Mouse (Mus musculus): ENCODE measurements around the gene Icmt.
A peak's percentile ranks its signal among the peaks of the same experiment; 100 is the strongest.

- TF ChIP-seq EP300 (IDR thresholded peaks at IDR 0.05) (no peak), CTCF (IDR thresholded peaks at IDR 0.05) (peak; percentile 48)
Measured at GRCm38 (mm10) chr4:152313934-152314333, 16.9 kb downstream of the Icmt start.
